Mouse (Mus musculus) forelimb bud, embryonic 11.5 days (tissue): Measurements from ENCODE around the gene Krt79.
A peak's percentile ranks its signal among the peaks of the same experiment; 100 is the strongest.

Experiments used
- DNase-seq: peaks from one replicate; pipeline ENCODE4 v3.0.0-alpha.2; 2012; ENCODE audit warnings: low read depth, low spot score

The Krt79 gene

DNA sequence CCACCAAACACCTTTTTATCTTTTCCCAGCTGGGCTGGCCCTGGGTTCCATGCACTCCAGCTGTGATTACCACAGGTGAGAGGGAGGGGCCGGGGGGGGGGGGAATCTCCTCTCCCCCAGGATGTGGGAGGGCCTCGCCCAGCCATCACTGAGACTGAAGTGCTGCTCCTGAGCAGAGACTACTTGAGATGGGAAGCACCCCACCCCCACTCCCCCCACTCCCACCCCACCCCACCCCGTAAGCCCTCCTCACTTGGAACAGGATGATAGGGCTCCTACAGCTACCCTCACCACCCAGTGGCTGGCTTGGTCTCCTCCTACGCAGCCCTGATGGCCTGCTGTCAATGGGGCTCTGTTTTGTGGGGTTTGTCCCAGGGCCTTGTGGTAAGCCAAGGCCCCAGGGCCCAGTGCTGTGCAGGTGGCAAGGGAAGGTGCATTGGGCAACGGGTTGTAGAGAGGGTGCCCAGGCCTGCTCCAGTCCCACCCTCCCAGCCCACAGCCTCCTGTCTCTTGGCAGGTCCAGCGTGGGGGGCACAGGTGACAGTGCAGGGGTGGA, at the start of gene Krt79:
Krt79 (minus strand) TSS at position 51 of the 556 bp plus-strand sequence.
- DNase-seq, result no peak

DNA sequence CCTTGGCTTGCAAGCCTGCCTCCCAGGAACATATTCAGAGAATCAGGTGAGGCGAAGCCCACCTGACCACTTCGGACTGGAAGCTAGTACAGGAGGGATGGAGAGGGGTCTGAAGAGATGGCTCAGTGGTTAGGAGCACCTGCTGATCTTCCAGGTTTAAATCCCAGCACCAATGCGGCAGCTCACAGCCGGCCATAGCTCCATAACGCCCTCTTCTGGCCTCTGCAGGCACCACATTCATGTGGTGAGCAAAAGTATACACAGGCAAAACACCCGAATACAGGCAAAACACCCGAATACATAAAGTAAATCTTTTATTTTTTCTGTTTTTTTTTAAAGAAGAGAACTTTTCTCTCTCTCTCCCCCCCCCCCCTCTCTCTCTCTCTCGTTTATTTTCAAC, 48.6 kb upstream of the Krt79 start:
- DNase-seq, result no peak

DNA sequence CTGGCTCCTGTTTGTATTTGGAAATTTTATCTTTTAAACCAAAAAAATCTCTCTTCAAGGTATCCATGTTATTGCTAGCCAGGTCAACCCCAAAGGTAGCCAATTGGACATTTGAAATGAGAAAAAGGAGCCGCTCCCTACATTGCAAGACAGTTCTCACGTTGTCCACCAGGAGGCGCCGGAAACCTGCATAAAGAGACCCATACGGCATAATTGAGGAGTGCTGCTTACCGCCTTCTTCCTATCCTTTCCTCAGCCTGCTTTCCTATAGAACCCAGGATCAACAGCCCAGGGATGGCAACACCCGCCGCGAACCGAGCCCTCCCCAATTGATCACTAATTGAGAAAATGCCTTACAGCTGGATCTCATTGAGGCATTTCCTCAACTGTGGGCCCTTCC, 48.0 kb upstream of the Krt79 start:
- peak; percentile 87 for DNase-seq

DNA sequence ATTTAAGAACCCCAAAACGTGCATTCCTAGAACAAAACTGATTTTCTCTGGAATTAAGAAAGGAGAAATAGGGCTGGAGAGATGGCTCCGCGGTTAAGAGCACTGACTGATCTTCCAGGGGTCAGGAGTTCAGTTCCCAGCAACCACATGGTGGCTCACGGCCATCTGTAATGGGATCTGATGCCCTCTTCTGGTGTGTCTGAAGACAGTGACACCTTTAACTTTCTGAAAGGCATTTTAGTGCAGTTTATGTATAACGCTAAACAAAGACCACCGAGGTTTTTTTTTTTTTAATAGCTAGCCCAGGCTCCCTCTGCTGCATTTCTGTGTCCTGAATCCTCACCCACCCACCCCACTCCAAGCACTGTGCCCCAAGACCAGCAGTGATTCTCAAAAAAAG, 44.6 kb upstream of the Krt79 start:
- no peak for DNase-seq

DNA sequence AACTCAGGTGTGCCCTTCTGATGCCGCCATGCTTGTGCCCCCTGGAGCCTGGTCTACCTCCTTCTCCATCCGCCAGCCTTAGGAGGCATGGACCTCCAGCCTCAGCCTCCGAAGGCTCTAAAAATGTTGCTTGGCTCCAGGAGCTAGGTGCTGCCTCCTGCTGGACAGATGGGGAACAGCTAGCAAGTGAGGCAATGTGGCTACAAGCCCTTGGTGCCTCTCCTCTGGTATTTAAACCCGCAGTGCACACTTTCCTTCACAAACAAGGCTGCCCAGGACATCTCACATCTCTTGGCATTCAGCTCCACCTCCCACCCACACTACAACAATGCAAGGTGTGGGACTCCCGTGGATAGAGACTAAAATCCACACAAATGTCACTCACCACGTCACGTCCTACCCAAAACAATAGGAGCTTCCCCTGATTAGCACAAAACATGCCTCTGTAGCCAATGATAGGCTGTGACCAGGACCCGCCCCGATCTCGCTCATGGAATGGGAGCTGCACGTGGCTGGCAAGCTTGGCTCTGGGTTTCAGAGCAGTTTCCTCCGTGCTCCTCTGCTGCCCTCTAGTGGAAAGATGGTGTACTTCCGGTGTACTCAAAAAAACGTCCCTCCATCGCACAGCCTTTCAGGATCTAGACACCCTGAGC, 44.0 kb upstream of the Krt79 start:
- DNase-seq, result peak; percentile 98

DNA sequence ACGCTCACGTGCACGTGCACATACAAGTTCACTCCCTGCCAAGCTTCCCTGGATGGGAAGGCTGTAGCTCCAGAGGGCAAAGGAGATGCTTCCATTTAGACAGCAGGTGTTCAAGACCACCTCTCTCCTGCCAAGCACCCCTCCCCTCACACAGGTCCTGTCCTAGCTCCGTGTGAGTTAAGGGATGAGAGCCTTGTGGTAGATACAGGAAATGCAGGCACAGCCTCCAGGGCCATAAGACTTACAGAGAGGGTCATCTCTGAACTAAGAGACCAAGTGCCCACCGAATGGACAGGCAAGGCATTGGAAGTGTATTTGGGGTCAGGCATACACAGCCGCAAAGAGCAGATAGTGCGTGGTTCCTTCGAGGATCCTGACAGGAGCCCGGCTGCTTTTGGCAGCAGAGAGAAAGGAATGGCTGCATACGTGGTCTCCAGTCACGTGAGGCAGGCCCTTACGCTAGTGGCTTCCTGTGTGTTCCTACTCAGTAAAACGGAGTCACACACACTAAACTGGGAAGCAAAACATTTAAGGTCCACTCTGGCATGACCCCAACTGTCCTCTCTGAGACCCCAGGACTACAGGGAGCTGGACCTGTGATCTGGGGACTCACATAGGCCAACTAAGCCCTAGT, 43.3 kb upstream of the Krt79 start:
- no peak for DNase-seq

DNA sequence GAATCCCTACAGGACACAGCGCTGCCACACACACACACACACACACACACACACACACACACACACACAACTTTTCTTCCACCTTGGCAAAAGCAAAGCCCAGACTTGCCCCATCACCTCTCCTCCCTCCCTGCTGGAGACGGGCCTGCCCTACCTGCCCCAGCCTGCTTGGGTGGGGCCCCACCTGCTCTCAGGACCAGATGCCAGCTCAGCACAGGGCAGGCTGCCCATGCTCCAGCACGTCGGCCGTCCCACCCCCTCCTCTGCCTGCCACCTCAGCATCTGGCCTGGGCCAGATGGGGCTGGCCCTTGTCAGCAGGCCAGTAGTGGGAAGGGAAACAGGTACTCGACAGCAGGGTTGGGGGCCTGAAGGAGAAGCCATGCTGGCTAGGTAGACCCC, 40.7 kb upstream of the Krt79 start:
- no peak for DNase-seq

DNA sequence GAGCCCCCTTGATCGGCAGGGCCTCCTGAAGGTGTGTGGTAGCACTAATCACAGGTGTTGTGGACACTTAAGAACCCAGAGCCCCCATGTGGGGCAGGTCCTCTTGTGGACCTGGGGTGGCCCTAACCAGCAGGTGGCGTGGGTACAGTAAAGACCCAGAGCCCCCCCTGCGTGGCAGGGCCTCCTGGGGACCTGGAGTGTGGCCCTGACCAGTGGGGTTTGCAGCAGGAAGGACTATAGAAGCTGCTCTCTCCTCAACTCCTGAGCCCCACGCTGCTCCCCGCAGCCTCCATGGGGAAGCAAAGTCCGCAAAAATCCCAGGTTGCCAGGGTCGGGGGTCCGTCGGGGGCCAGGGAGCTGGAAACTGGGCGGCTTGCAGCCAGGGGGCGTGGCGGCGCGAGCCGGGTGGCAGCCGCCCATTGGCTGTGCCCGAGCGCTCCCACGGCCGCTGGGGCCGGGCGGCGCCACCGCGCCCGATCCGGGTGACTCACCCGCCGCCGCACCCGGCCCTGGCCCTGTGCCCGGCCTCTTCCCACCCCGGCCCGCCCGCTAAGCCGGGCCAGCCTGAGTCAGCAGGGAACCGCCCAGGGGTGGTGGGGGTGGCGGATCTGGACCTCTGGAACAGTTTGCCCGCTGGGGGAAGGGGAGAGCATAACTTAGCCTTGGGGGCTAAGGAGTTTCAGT, 37.1 kb upstream of the Krt79 start:
- peak; percentile 71 for DNase-seq

DNA sequence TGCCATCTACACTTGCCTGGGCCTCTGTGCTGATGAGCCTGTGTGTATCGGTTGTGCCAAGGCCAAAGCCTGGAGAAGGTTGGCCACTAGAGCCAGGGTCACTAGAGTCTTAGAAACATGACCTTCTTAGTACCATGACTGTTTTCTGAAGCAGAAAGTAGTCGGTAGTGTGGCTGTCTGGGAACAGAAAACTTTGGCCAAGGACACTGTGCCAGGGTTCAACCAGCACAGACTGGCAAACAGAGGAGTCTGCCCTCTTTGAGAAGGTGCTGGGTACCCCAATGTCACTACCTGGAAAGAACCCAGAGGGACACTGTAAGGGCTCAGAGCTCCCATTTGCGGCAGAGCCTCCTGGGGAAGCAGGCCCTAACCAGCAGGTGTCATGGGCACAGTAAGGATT, 36.5 kb upstream of the Krt79 start:
- DNase-seq, result no peak

DNA sequence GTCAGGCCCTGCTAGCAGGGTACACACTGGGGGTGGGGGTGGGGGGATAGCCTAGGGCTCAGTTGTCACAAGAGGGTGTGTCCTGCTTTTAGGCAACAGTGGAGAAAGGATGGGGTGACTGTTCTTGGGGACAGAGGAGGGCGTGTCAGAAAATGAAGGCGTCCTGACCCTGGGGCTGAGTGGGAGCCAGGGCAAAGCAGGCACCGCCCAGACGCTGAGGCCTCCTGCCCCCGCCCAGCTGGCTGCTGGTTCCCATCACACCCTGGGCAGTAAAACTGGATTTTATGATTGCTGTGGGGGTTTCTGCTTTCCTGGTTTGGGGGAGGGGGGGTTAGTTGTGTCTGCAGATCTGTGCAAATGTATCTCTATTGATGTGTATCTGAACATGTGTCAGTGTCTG, 35.9 kb upstream of the Krt79 start:
- peak; percentile 46 for DNase-seq

DNA sequence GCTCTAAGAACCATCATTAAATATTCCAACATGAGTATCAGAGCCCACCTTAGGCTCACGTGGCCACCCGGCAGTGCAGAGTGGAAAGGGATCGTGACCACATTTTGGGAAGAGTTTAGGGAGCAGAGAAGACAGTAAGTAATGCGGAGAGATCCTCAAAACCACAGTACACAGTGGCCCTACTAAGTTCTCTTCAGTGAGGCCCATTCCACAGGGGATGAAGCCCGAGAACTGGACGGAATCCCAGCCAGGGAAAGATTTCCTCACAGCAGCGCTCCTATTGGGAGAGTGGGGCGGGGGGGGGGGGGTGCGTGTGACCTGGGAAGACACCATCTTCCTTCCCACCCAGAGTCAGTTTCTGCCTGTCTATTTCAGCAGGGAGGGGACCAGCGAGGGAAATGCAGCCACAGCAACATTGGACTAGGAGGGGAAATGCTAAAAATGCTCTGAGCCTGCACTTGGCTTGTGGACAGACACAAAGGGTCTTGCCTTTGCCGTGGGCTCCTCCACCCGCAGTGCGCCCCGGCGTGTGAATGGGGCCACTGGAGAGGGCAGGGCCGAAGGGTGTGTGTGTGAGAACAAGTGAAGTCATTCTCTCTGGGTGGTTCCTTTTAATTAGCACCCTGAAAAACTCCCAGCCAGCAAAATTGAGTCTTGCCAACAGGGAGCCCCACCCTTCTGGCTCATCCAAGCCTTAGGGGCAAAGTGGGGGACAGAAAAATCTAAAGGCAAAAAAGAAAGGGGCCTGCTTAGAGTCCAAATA, 34.1 kb upstream of the Krt79 start:
- no peak for DNase-seq

DNA sequence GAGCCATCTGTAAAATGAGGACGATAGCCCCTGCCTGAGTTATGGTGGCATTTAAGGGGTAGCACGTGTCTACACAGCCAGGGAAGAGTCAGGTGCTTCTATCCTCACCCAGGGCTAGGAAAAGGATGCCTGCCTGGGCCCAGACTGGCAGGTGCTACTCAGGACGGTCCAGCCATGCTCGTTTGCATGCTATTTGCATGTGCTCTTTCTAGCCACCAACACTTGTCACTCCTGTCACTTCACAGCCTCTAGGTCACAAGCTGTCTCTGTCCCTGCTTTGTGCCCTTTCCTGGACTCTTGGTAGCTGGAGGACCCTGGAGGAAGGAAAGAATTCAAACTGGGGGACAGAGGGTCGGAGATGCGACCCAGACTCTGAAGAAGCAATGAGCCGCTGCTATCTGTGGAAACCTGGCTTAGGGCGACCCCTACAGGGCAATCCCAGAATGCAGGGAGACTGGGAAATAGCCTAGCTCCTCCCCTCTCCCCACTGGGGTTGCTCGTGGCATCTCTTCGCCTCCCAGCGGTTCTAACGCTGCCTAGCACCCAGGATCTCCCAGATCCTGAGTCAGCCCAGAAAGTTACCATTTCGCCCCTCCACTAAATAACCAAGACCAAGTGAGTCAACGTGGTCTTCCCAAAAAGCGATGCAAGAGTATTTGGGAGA, 33.4 kb upstream of the Krt79 start:
- DNase-seq, result peak; percentile 95

DNA sequence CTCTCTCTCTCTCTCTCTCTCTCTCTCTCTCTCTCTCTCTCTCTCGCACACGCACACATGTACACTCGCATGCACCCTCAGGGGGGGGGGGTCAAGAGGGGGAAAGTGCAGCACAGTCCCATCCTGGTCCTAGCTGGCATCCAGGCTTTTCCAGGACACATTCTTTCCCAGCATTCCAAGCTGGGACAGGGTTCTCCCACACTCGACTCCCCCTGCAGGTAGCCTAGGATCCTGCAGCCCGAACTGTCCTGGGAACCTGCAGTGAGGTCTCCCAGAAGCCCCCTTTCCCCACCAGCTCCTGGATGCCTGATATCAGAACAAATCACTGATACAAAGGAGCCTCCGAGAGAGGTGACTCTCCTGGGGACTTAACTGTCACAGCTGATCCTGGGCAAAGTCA, 30.4 kb upstream of the Krt79 start:
- peak; percentile 73 for DNase-seq

DNA sequence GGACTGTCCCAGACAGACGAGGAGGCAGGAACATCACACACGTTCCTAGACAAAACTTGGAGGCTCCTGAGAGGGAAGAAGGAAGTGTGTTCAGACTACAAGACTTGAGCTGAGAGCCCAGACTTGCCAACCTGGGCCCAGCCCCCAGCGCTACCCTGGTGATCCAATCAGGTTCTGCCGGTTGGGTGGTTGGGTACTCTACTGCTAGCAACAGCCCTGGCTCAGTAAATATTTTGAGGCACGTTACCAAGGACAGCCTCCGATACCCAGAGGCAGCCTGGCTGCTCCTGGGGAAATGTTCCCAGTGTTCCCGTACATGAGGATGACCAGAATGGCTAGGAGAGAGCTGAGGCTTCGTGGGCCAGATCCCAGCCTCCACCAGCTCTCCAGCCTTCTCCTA, 26.7 kb upstream of the Krt79 start:
- DNase-seq, result no peak

DNA sequence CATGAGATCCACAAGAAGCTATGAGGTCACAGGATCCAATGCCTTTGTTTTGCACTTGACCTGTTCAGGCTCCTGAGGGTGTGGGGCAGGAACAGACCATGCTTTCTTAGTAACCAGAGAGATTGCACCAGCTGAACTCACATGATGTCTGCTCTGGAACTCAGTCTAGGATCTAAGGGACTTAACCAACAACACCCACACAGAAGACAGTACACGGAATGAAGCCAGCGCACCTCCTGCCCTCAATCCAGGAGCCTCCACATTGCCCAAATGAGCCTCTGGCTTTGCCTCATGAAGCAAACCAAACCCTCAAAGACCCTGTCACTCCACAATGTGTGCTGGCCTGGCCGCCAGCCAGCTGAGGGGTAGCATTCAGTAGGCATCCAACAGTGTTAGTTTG, 18.8 kb upstream of the Krt79 start:
- DNase-seq, result no peak

DNA sequence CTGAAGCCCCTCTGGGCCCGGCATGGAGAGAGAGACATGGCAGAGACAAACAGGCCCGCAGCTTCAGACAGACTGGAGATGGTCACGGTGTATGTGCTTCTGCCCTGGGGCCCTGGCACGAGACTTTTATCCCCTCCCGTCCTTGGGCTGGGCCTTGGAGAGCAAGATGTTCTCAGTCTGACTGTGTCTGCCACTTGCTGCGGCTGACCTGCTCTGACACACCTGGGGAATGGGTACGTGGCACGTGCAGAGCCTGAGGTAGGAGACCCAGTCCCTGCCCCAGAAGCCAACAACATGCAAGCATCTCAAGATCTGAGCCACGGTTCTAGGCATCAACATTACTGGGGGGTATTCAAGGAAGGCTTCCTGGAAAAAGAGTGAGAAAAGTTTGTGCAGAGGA, 14.1 kb upstream of the Krt79 start, which contains the start of gene Krt78:
Krt78 (minus strand) TSS at position 101 of the 400 bp plus-strand sequence.
- no peak for DNase-seq

DNA sequence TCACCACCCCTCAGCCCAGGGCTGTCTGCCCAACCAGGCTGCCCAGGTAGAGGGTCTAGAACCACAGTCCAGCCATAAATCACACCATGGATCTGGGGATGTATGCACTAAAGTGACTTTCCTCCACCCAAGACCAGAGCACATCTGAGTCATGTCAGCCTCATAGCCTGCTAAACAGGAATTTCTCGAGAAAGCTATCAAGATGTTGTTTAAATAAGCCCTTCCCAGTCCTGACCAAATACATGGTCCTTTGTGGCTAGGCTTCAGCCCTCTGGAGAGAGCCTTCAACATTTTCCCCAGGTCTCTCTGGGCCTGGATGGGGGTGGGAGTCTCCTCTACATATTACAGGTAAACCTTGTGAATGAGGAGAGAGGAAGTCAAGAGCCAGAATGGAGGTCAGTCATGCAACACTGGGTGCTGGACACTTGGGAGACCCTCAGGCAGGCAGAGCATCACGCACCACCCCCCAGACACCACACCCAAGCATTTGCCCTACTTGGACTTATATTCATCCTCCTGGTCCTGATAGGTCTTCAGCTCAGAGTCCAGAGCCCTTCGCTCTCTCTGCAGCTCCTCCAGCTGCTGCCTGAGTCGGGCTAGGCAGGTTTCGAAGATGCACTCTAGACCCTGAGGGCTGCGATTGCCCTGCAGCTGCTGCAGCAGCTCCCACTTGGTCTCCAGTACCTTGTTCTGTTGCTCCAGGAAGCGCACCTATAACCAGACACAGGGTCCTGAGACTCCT, 12.8 kb upstream of the Krt79 start:
- DNase-seq, result no peak

DNA sequence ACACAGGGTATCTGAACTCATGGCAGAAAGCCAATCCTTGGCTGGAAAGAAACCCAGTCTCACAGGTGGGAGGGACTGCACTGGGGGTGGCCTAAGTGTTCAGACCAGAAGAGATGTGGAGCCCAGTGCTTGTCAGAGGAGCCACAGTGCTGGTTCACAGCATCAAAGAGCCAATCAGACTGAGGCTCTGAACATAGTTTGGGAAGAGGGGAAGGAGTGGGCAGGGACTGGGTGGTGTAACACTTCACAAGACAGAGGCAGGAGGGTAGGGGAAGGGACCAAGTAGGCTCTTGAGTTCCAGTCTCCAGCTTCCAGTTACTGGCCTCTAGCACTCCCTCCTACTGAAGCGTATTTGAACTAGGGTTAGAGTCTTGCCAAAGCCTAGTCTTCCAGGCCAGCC, 5.3 kb upstream of the Krt79 start:
- no peak for DNase-seq

DNA sequence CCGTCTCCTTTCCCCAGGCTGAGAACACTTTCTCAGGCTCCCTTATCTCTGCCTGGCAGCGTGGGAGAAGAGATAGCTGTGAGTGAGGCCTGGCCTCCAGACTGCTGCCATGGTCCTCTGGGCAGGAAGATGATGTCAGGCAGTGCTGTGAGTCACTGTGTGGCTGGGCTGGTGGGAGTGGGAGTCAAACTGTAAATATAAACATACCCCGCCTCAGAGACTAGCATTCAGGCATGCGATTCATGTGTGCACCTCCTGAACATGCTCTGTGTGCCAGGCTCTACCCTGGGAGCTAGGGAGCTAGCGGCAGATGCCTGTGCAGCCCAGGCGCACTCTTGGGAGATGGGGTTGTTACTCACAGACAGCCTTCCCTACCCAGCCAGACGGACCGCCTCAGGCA, 1.8 kb upstream of the Krt79 start:
- no peak for DNase-seq

DNA sequence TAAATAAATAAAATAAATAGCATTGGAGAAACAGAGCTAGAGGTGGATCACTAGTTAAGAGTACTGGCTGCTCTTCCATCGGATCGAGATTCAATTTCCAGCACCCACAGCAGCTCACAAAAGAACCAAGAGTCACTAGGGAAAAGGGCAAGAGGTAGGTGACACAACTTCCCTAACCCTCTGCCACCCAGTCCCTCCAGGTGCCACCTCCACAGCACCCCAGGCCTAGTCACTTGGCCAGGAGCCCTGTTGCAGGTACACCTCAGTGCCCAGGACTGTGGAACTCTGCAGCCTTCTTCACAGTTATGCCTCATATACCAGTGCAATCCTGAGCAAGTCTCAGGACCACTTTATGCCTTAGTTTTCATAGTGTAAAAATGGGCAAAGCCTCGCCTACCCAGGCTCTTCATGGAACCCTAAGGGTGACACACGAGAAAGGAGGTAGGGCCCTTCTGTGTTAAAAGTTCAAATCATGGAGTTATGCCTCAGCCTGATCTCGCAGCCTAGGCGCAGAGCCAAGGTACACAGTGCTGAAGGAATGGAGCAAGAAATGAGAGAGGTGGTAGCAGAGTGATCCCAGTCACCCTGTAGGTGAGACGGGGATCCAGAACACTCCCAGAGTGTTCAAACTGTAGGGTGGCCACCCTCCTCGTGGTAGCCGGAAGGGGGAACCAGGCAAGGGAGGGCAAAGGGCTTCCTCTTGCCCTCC, 1.4 kb downstream of the Krt79 start:
- no peak for DNase-seq
